Mouse (Mus musculus) intestine, postnatal 0 days (tissue): Measurements from ENCODE around the gene Polr1b. TPM values are rescaled to one million over a fixed set of nuclear protein-coding genes. Genes with fewer than 3 reads are reported as not detected.

Experiments
- ATAC-seq: fragments of 200-750 bp; cut with Nextera tagmentation; 2 replicates; pipeline ENCODE4 v1.8.0; 2017; ENCODE audit warnings: mild to moderate bottlenecking, moderate TSS enrichment, moderate library complexity
- H3K27ac ChIP-seq: fragments of 300-500 bp; sonication (generic); 2 replicates; pipeline ENCODE4 v1.5.1; 2014; ENCODE audit warnings: mild to moderate bottlenecking, low read depth, low read length, moderate library complexity
- H3K27me3 ChIP-seq: fragments of 300-500 bp; sonication (generic); replicated peaks from 2 replicates; pipeline ENCODE4 v1.6.1; 2014; ENCODE audit warnings: low read length, mixed read lengths; ENCODE audit not compliant: control insufficient read depth, insufficient read depth
- H3K36me3 ChIP-seq: fragments of 300-500 bp; sonication (generic); 2 replicates; pipeline ENCODE4 v1.6.1; 2014; ENCODE audit warnings: mild to moderate bottlenecking, moderate library complexity; ENCODE audit not compliant: control insufficient read depth, insufficient read depth
- H3K4me1 ChIP-seq: fragments of 300-500 bp; sonication (generic); replicated peaks from 2 replicates; pipeline ENCODE4 v1.6.1; 2014; ENCODE audit warnings: antibody characterized with exemption, low read length, mixed read lengths; ENCODE audit not compliant: control insufficient read depth, insufficient read depth
- H3K4me2 ChIP-seq: fragments of 300-500 bp; sonication (generic); replicated peaks from 2 replicates; pipeline ENCODE4 v1.6.1; 2014; ENCODE audit warnings: low read depth, mild to moderate bottlenecking, moderate library complexity
- H3K4me3 ChIP-seq: fragments of 300-500 bp; sonication (generic); 2 replicates; pipeline ENCODE4 v1.5.1; 2014; ENCODE audit warnings: low read depth, low read length
- H3K9ac ChIP-seq: fragments of 300-500 bp; sonication (generic); 2 replicates; pipeline ENCODE4 v1.6.1; 2014; ENCODE audit warnings: mild to moderate bottlenecking, low read depth, low read length
- H3K9me3 ChIP-seq: fragments of 300-500 bp; sonication (generic); 2 replicates; pipeline ENCODE4 v1.6.1; 2016; ENCODE audit warnings: mixed run types; ENCODE audit not compliant: control insufficient read depth
- CTCF ChIP-seq: sonication (generic); IDR thresholded peaks from 2 replicates; pipeline ENCODE4 v1.5.1; 2016; ENCODE audit warnings: low read depth, mild to moderate bottlenecking, control low read depth, antibody characterized with exemption, moderate library complexity
- WGBS: fragments of 180-500 bp; shearing (Covaris S2); extraction: QIAGEN DNeasy Blood & Tissue Kit; methylation state at CpG from one replicate; pipeline ENCODE4 v1.1.7; 2014; 5-methylcytosine and 5-hydroxymethylcytosine counted together
- polyA plus RNA-seq: library from polyadenylated mRNA; unstranded; fragments of >200 nt; fragmentation: Nextera tagmentation; extraction: Ambion mirVana; gene quantifications from 2 replicates; pipeline ENCODE4 v1.2.1, GENCODE M21; 2015

The Polr1b gene
- polyA plus RNA-seq, 1 experiment from 2014 or later = 5.3 TPM

DNA sequence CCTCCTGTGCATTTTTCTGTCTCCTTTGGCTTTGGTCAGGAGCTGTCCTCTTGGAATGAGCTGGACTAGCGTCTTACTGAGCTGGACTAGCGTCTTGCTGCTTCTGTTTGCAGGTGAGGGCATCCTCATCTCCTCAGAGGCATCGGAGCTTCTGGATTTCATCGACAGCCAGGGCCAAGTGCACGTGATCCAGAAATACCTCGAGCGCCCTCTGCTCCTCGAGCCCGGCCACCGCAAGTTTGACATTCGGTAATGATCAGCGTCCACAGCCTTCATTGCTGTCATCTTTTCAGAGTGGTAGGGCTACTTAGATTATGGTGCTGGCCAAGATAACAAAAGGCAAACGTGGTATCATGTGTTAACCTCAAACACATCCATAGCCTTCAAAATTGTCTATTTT lies 19.7 kb upstream of the Polr1b start:
- WGBS = 65% methylated on average over 13 of the region's 13 CpGs
- TF ChIP-seq CTCF = peak; percentile 43
- H3K4me2 ChIP-seq = no peak overlapping the region
- no peaks in the 10 kb centered on the region for H3K9me3 ChIP-seq
- H3K36me3 ChIP-seq = peaks cover 11% of the 10 kb centered on the region
- no peak for ATAC-seq
- no peak overlapping the region for H3K27ac ChIP-seq
- H3K9ac ChIP-seq = no peak overlapping the region
- H3K27me3 ChIP-seq = no peaks in the 10 kb centered on the region
- no peak overlapping the region for H3K4me3 ChIP-seq
- no peaks in the 10 kb centered on the region for H3K4me1 ChIP-seq

DNA sequence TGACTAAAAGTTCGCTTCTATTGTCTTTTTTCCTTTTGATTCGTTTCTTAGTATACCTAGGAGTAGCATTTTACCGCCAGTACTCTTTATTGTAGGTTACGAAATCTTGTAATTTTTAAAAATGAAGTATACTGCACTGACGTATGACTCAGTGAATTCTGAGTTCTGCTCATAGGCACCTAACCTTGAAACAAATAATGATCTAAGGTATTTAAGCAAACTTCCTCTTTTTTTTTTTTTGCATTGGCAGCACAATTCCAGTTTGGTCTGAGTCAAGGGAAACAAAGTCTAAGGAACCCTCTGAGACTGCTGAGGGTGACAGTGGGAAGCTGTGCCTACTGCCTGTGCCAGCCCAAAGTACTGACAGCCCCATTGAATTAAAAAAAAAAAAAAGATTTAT lies 17.3 kb upstream of the Polr1b start:
- H3K27ac ChIP-seq = no peak overlapping the region
- no peak for TF ChIP-seq CTCF
- no peaks in the 10 kb centered on the region for H3K27me3 ChIP-seq
- no peaks in the 10 kb centered on the region for H3K4me1 ChIP-seq
- no peak overlapping the region for H3K4me2 ChIP-seq
- 85% methylated on average over 5 of the region's 5 CpGs for WGBS
- no peak for ATAC-seq
- no peak overlapping the region for H3K4me3 ChIP-seq
- no peaks in the 10 kb centered on the region for H3K9me3 ChIP-seq
- H3K9ac ChIP-seq = no peak overlapping the region
- peaks cover 11% of the 10 kb centered on the region for H3K36me3 ChIP-seq

DNA sequence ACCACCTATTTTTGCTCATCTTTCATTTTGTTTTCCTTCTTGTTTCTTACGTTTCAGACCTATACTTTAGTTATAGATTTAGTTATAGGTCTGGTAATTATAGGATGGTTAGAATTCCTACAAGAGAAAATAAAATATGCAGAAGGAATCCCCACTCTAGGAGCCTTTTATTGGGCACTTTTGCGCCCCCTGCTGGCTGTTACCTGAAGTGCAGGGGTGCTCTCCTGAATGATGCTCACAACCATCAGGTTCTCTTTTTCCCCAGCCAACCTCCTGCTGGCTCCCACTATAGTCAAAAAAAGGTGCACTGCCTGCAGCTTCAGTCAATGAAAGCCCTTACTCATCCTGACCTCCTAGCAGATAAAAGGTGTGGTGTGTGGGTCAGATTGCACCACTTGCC lies 15.8 kb upstream of the Polr1b start:
- no peaks in the 10 kb centered on the region for H3K4me1 ChIP-seq
- no peak overlapping the region for H3K4me2 ChIP-seq
- no peaks in the 10 kb centered on the region for H3K27me3 ChIP-seq
- peak; percentile 76 for TF ChIP-seq CTCF
- H3K36me3 ChIP-seq = peaks cover 5% of the 10 kb centered on the region; the same call in 1 of the 2 replicates
- no peak overlapping the region for H3K9ac ChIP-seq
- H3K27ac ChIP-seq = no peak overlapping the region
- H3K4me3 ChIP-seq = no peak overlapping the region
- no peak for ATAC-seq
- 71% methylated on average over 2 of the region's 2 CpGs for WGBS
- H3K9me3 ChIP-seq = no peaks in the 10 kb centered on the region

DNA sequence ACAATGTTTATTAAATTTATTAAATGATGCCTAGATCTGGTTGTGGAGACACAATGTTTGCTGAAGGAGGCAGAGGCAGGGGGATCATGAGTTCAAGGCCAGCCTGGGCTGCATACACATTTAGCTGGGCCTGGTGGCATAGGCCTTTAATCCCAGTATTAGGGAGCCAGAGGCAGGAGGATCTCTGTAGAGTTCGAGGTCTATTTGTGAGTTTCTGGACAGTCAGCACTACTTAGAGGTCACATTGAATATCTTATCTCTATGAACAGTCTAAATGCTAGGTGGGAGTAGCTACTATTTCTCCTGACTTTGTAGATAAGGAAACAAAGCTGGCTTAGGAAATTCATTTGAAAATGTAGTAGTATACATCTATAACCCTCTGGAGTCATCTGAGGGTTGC lies 13.3 kb upstream of the Polr1b start:
- H3K27me3 ChIP-seq = no peaks in the 10 kb centered on the region
- H3K4me2 ChIP-seq = no peak overlapping the region
- no peaks in the 10 kb centered on the region for H3K4me1 ChIP-seq
- TF ChIP-seq CTCF = no peak
- H3K27ac ChIP-seq = no peak overlapping the region
- H3K9ac ChIP-seq = no peak overlapping the region
- no peaks in the 10 kb centered on the region for H3K9me3 ChIP-seq
- 87% methylated on average over 1 of the region's 1 CpGs for WGBS
- ATAC-seq = no peak
- peaks cover 10% of the 10 kb centered on the region for H3K36me3 ChIP-seq
- no peak overlapping the region for H3K4me3 ChIP-seq

DNA sequence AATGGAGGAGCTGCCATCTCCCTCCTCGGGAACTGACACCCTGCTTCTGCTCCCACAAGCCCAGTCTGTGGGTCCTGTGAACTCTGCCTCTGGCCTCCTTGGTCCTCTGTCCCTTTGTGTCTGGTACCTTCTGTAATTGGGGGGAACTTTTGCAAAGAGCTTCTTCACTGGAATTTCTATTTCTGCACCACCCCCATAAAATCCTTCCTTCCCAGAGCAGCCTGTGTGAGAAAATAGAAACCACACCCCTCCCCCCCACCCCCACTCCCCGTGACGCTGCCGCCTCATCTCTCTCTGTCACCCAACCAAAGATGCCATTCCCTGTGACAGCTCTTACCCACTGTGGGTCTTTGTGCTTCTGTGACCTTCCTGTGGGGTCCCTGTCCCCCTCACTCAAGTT lies 10.4 kb upstream of the Polr1b start:
- 80% methylated on average over 4 of the region's 4 CpGs for WGBS
- Histone ChIP-seq H3K27ac (no peak overlapping the region), H3K27me3 (no peaks in the 10 kb centered on the region), H3K36me3 (peaks cover 16% of the 10 kb centered on the region), H3K4me2 (no peak overlapping the region), H3K9ac (no peak overlapping the region), H3K4me3 (no peak overlapping the region), H3K4me1 (no peaks in the 10 kb centered on the region), H3K9me3 (no peaks in the 10 kb centered on the region)
- no peak for ATAC-seq
- TF ChIP-seq CTCF = no peak

DNA sequence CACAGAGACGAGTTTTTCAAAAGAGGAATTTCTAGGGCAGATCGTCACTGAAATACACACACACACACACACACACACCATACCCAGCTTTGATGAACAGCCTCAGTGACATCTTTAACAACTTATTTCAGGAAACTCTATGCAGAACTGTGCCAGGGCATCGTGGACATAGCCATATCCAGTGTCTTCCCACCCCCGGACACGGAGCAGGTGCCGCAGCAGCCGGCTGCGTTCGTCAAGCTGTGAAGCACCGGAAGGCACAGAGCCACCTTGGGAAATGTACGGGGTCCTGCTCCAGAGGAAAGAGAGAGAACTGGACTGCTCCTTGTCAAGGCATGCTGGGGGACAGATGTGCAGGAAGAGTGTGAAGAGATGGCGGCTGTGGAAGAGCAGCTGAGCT lies 8.0 kb upstream of the Polr1b start:
- no peak overlapping the region for H3K4me2 ChIP-seq
- H3K27ac ChIP-seq = no peak overlapping the region
- no peak for TF ChIP-seq CTCF
- no peaks in the 10 kb centered on the region for H3K4me1 ChIP-seq
- H3K36me3 ChIP-seq = peaks cover 11% of the 10 kb centered on the region; the same call in 1 of the 2 replicates
- H3K4me3 ChIP-seq = no peak overlapping the region
- no peaks in the 10 kb centered on the region for H3K9me3 ChIP-seq
- no peak overlapping the region for H3K9ac ChIP-seq
- no peaks in the 10 kb centered on the region for H3K27me3 ChIP-seq
- 93% methylated on average over 12 of the region's 12 CpGs for WGBS
- no peak for ATAC-seq
